Mouse (Mus musculus): ENCODE measurements around the gene Olfr112. TPM values are rescaled to one million over a fixed set of nuclear protein-coding genes. Genes with fewer than 3 reads are reported as not detected.
"Not testable (repeated sequence)": the region's sequence is repeated elsewhere in the genome, so short reads cannot be mapped to it uniquely, and the experiment has no call there.

Gene Olfr112
- polyA plus RNA-seq (2015; fragmentation: Nextera tagmentation; extraction: Ambion mirVana) = not detected in 2 replicates

GRCm38 (mm10) chr17:37569351-37569750 lies at the start of gene Olfr112:
TSS of gene Olfr112 (minus strand) at chr17:37569451.
- Histone ChIP-seq H3K4me3 (ENCODE audit: low read depth, low read length) (no peak within 1 kb of the TSS), H3K4me2 (ENCODE audit: low read length) (no peak within 1 kb of the TSS), H3K36me3 (ENCODE audit: control insufficient read depth, insufficient read depth, low read length) (no peaks in the 10 kb centered on the region), H3K9me3 (replicated peaks; ENCODE audit: control insufficient read depth, low read length, poor library complexity, severe bottlenecking) (no peaks in the 10 kb centered on the region), H3K27ac (ENCODE audit: low read length) (no peak within 1 kb of the TSS), H3K9ac (ENCODE audit: low read depth, low read length) (no peak within 1 kb of the TSS), H3K27me3 (ENCODE audit: control insufficient read depth, insufficient read depth, low read depth, low read length) (no peaks in the 10 kb centered on the region), H3K4me1 (ENCODE audit: control insufficient read depth, insufficient read depth, low read length) (no peaks in the 10 kb centered on the region)
- ATAC-seq = no peak

- Histone ChIP-seq H3K9ac (ENCODE audit: low read depth, low read length) (no peak within 1 kb of the TSS), H3K4me1 (ENCODE audit: control insufficient read depth, insufficient read depth, low read length) (no peaks in the 10 kb centered on the region), H3K4me3 (ENCODE audit: low read depth, low read length) (no peak within 1 kb of the TSS), H3K36me3 (ENCODE audit: control insufficient read depth, insufficient read depth, low read length) (no peaks in the 10 kb centered on the region), H3K4me2 (ENCODE audit: low read length) (no peak within 1 kb of the TSS), H3K9me3 (replicated peaks; ENCODE audit: control insufficient read depth, low read length, poor library complexity, severe bottlenecking) (no peaks in the 10 kb centered on the region), H3K27ac (ENCODE audit: low read length) (no peak within 1 kb of the TSS), H3K27me3 (ENCODE audit: control insufficient read depth, insufficient read depth, low read depth, low read length) (no peaks in the 10 kb centered on the region)
- no peak for ATAC-seq
Measured at GRCm38 (mm10) chr17:37592643-37593042, 23.4 kb upstream of the Olfr112 start, which contains the start of gene Olfr114. TSS of gene Olfr114 (minus strand) at chr17:37592743.

DNA sequence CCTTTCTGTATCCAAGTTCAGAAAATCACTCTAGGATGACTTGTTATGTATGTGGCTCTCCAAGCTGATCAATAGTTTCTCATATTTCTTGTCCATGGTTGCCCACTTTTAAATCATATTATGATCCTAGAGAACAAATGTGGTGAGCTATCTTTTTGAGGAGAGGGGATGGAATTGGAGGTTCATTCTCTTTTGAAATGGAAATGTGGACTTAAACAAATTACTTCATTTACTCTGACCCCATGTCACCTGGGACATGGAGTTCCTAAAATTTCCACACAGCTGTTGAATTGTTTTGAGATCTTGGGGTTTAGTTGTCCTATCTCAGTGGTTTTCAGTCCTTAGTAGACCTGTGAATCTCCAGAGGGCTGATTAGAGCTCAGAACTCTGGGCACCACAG lies 8.3 kb upstream of the Olfr112 start, which contains the start of gene Olfr113:
TSS of gene Olfr113 (minus strand) at position 101 of the 400 bp plus-strand sequence.
- no peak within 1 kb of the TSS for H3K4me2 ChIP-seq (ENCODE audit: low read length)
- H3K9me3 ChIP-seq (replicated peaks; ENCODE audit: control insufficient read depth, low read length, poor library complexity, severe bottlenecking) = no peaks in the 10 kb centered on the region
- no peaks in the 10 kb centered on the region for H3K27me3 ChIP-seq (ENCODE audit: control insufficient read depth, insufficient read depth, low read depth, low read length)
- no peak within 1 kb of the TSS for H3K27ac ChIP-seq (ENCODE audit: low read length)
- no peak for ATAC-seq
- no peak within 1 kb of the TSS for H3K9ac ChIP-seq (ENCODE audit: low read depth, low read length)
- no peaks in the 10 kb centered on the region for H3K4me1 ChIP-seq (ENCODE audit: control insufficient read depth, insufficient read depth, low read length)
- H3K36me3 ChIP-seq (ENCODE audit: control insufficient read depth, insufficient read depth, low read length) = no peaks in the 10 kb centered on the region
- no peak within 1 kb of the TSS for H3K4me3 ChIP-seq (ENCODE audit: low read depth, low read length)

DNA sequence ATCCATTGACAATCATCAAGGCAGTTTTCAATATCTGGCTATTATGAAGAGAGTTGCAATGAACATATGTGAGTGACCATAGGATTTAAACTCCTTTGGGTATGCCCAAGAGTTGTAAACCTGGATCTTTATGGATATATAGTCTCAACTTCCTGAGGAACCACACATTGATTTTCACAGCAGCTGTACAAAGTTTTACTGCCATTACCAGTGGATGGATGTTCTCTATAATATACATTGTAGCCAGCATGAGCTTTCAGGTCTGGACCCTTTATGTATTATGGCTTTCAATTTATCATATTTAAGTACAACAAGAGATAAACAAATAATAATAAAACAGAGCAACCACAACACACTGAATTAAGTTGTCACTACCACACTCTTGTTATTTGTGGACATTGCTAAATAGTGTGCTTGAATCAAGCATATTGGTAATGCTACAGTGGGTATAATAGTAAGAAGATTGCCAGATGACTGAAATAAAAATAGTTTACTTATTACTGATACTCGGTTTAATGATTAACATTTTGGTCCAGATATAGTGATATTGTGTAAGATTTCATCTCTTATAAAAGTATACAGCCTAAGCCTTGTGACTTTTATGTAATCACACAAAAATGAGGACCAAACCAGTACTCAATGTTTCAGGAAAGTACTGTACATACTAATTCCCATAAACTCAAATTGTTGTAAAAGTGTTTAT lies 10.2 kb downstream of the Olfr112 start:
- Histone ChIP-seq H3K4me3 (ENCODE audit: low read depth, low read length) (no peak overlapping the region), H3K27me3 (ENCODE audit: control insufficient read depth, insufficient read depth, low read depth, low read length) (no peaks in the 10 kb centered on the region), H3K4me1 (ENCODE audit: control insufficient read depth, insufficient read depth, low read length) (no peaks in the 10 kb centered on the region), H3K9me3 (replicated peaks; ENCODE audit: control insufficient read depth, low read length, poor library complexity, severe bottlenecking) (no peaks in the 10 kb centered on the region), H3K9ac (ENCODE audit: low read depth, low read length) (no peak overlapping the region), H3K36me3 (ENCODE audit: control insufficient read depth, insufficient read depth, low read length) (no peaks in the 10 kb centered on the region), H3K27ac (ENCODE audit: low read length) (no peak overlapping the region), H3K4me2 (ENCODE audit: low read length) (no peak overlapping the region)
- no peak for ATAC-seq
- 62% methylated on average over 1 of the region's 1 CpGs for WGBS

- H3K4me2 ChIP-seq (ENCODE audit: low read length) = no peak overlapping the region
- H3K9ac ChIP-seq (ENCODE audit: low read depth, low read length) = no peak overlapping the region
- no peaks in the 10 kb centered on the region for H3K36me3 ChIP-seq (ENCODE audit: control insufficient read depth, insufficient read depth, low read length)
- no peaks in the 10 kb centered on the region for H3K4me1 ChIP-seq (ENCODE audit: control insufficient read depth, insufficient read depth, low read length)
- H3K27ac ChIP-seq (ENCODE audit: low read length) = no peak overlapping the region
- WGBS = 49% methylated on average over 3 of the region's 3 CpGs
- H3K27me3 ChIP-seq (ENCODE audit: control insufficient read depth, insufficient read depth, low read depth, low read length) = no peaks in the 10 kb centered on the region
- ATAC-seq = peak; percentile 58; the same call in 1 of the 2 replicates
- no peak overlapping the region for H3K4me3 ChIP-seq (ENCODE audit: low read depth, low read length)
- H3K9me3 ChIP-seq (replicated peaks; ENCODE audit: control insufficient read depth, low read length, poor library complexity, severe bottlenecking) = no peaks in the 10 kb centered on the region
Measured at GRCm38 (mm10) chr17:37543800-37544435, 25.3 kb downstream of the Olfr112 start.

- Histone ChIP-seq H3K4me3 (ENCODE audit: low read depth, low read length) (no peak overlapping the region), H3K9ac (ENCODE audit: low read depth, low read length) (no peak overlapping the region), H3K9me3 (replicated peaks; ENCODE audit: control insufficient read depth, low read length, poor library complexity, severe bottlenecking) (no peaks in the 10 kb centered on the region), H3K27me3 (ENCODE audit: control insufficient read depth, insufficient read depth, low read depth, low read length) (no peaks in the 10 kb centered on the region), H3K4me2 (ENCODE audit: low read length) (no peak overlapping the region), H3K27ac (ENCODE audit: low read length) (no peak overlapping the region), H3K4me1 (ENCODE audit: control insufficient read depth, insufficient read depth, low read length) (no peaks in the 10 kb centered on the region), H3K36me3 (ENCODE audit: control insufficient read depth, insufficient read depth, low read length) (no peaks in the 10 kb centered on the region)
- WGBS = 51% methylated on average over 4 of the region's 4 CpGs
- ATAC-seq = no peak
Measured at GRCm38 (mm10) chr17:37541454-37542119, 27.7 kb downstream of the Olfr112 start.

- H3K4me2 ChIP-seq (ENCODE audit: low read length); H3K9me3 ChIP-seq (replicated peaks; ENCODE audit: control insufficient read depth, low read length, poor library complexity, severe bottlenecking); H3K4me3 ChIP-seq (ENCODE audit: low read depth, low read length); H3K9ac ChIP-seq (ENCODE audit: low read depth, low read length); H3K27ac ChIP-seq (ENCODE audit: low read length); H3K36me3 ChIP-seq (ENCODE audit: control insufficient read depth, insufficient read depth, low read length); H3K27me3 ChIP-seq (ENCODE audit: control insufficient read depth, insufficient read depth, low read depth, low read length); H3K4me1 ChIP-seq (ENCODE audit: control insufficient read depth, insufficient read depth, low read length); ATAC-seq: not testable (repeated sequence)
- 66% methylated on average over 1 of the region's 1 CpGs for WGBS
Measured at GRCm38 (mm10) chr17:37538416-37538815, 30.8 kb downstream of the Olfr112 start.

DNA sequence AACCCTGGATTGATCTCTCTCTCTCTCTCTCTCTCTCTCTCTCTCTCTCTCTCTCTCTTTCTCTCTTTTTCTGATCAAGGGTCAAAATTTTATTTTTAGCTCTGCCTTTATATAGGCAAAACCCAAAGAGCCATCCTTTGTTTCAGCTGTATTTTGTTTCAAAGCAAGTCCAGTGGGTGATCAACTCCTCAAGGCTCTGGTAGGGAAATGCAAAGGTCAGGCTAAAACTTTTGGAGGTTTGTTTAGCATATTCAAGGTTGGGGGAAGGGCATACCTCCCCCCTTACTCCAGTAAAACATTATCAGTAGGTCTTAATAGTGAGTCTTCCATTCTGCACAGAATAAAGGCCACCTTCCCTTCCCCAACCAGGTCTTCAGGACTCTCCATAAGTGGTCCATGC lies 34.1 kb downstream of the Olfr112 start:
- Histone ChIP-seq H3K4me2 (ENCODE audit: low read length) (no peak overlapping the region), H3K36me3 (ENCODE audit: control insufficient read depth, insufficient read depth, low read length) (no peaks in the 10 kb centered on the region), H3K4me1 (ENCODE audit: control insufficient read depth, insufficient read depth, low read length) (no peaks in the 10 kb centered on the region), H3K9ac (ENCODE audit: low read depth, low read length) (no peak overlapping the region), H3K27me3 (ENCODE audit: control insufficient read depth, insufficient read depth, low read depth, low read length) (no peaks in the 10 kb centered on the region), H3K27ac (ENCODE audit: low read length) (no peak overlapping the region), H3K4me3 (ENCODE audit: low read depth, low read length) (no peak overlapping the region), H3K9me3 (replicated peaks; ENCODE audit: control insufficient read depth, low read length, poor library complexity, severe bottlenecking) (no peaks in the 10 kb centered on the region)
- no peak for ATAC-seq

DNA sequence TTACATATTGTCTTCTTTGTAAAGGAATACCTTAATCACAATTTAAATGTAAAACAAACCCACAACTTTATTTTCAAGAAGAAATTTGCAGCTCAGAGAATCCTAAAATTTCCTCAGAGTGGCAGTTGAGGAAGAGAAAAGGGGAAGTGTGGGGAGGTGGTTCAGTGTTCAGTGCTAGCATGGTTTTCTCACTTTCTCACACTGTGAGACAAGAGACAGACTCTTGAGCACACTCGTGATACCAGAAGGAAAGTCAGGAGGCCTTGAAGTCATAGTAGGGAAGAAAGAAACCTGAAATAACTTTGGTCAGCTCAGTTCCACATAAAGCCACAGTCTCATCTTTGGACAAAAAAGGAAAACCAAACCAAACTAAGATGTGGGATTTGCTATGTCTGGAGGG lies 43.8 kb downstream of the Olfr112 start:
- H3K4me1 ChIP-seq (ENCODE audit: control insufficient read depth, insufficient read depth, low read length); ATAC-seq; H3K9ac ChIP-seq (ENCODE audit: low read depth, low read length); H3K36me3 ChIP-seq (ENCODE audit: control insufficient read depth, insufficient read depth, low read length); H3K9me3 ChIP-seq (replicated peaks; ENCODE audit: control insufficient read depth, low read length, poor library complexity, severe bottlenecking); H3K27ac ChIP-seq (ENCODE audit: low read length); H3K27me3 ChIP-seq (ENCODE audit: control insufficient read depth, insufficient read depth, low read depth, low read length); H3K4me2 ChIP-seq (ENCODE audit: low read length); H3K4me3 ChIP-seq (ENCODE audit: low read depth, low read length): not testable (repeated sequence)
- WGBS = 80% methylated on average over 1 of the region's 1 CpGs
